Mouse (Mus musculus): Measurements from ENCODE around the gene Orai3. TPM values are rescaled to one million over a fixed set of nuclear protein-coding genes. Genes with fewer than 3 reads are reported as not detected.
"Not testable (repeated sequence)": the region's sequence is repeated elsewhere in the genome, so short reads cannot be mapped to it uniquely, and the experiment has no call there.

Gene Orai3
- polyA plus RNA-seq (2014; fragmentation: Nextera tagmentation; extraction: Ambion mirVana) = 4.6 and 6.8 TPM in 2 replicates

DNA sequence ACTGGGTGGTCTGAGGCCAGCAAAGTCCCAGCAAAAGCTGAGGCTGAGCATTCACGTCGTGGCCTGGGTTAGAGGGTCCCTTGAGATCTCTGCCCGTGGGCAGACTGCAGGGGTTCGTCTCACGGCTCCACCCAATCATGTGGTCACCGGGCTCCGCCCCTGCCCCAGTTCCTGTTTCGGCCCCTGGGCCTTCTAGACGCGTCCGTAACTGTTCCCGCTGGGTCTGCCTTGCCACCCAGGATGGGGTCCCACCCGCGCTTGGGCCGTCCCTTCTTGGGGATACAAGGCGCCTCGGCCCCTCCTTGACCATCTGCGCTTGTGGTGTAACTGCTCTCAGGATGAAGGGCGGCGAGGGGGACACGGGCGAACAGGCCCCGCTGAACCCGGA is at the start of gene Orai3:
Gene Orai3 (plus strand): TSS at position 165 of the 388 bp plus-strand sequence.
- peak; percentile 60; the same call in 1 of the 2 replicates for ATAC-seq (ENCODE audit: low read depth)
- Histone ChIP-seq H3K9ac (replicated peaks; ENCODE audit: low read depth, low read length) (peak within 1 kb of the TSS; percentile 53), H3K9me3 (ENCODE audit: control insufficient read depth, low read length) (no peaks in the 10 kb centered on the region), H3K27me3 (ENCODE audit: control insufficient read depth, insufficient read depth, low read length) (no peaks in the 10 kb centered on the region), H3K36me3 (ENCODE audit: control insufficient read depth, insufficient read depth, low read length) (peaks cover 30% of the 10 kb centered on the region), H3K4me1 (ENCODE audit: control insufficient read depth, insufficient read depth, low read length) (peaks cover 8% of the 10 kb centered on the region; the same call in 1 of the 2 replicates), H3K27ac (ENCODE audit: low read depth, low read length) (peak within 1 kb of the TSS; percentile 30), H3K4me2 (ENCODE audit: low read depth, low read length) (peak within 1 kb of the TSS; percentile 61), H3K4me3 (ENCODE audit: low read depth, low read length) (peak within 1 kb of the TSS; percentile 40)
- WGBS = under 1% methylated on average over 24 of the region's 24 CpGs

GRCm38 (mm10) chr7:127725490-127725889 is 44.1 kb upstream of the Orai3 start:
- no peaks in the 10 kb centered on the region for H3K36me3 ChIP-seq (ENCODE audit: control insufficient read depth, insufficient read depth, low read length)
- 31% methylated on average over 2 of the region's 2 CpGs for WGBS

DNA sequence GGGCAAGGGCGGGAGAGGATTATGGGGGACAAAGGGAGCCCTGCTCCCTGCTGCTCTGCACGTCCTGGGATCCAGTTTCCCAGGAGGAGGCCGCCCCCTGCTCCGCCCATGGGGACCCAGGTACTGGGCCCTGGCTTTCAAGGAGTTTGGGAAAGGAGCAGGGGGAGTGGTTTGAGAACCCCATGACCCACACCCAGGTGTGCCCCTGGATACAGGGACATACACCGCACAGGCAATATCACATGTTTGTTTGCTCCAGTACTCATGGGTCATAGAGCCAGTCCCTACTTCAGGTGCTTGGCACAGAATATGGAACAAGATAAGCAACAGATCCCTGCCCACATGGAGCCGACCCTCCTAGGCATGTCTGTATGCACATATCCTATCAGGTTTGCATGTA is 43.7 kb upstream of the Orai3 start:
- no peaks in the 10 kb centered on the region for H3K9me3 ChIP-seq (ENCODE audit: control insufficient read depth, low read length)
- no peaks in the 10 kb centered on the region for H3K36me3 ChIP-seq (ENCODE audit: control insufficient read depth, insufficient read depth, low read length)
- H3K4me2 ChIP-seq (ENCODE audit: low read depth, low read length) = no peak overlapping the region
- no peaks in the 10 kb centered on the region for H3K27me3 ChIP-seq (ENCODE audit: control insufficient read depth, insufficient read depth, low read length)
- WGBS = 60% methylated on average over 6 of the region's 6 CpGs
- no peaks in the 10 kb centered on the region for H3K4me1 ChIP-seq (ENCODE audit: control insufficient read depth, insufficient read depth, low read length)
- no peak overlapping the region for H3K27ac ChIP-seq (ENCODE audit: low read depth, low read length)
- H3K9ac ChIP-seq (replicated peaks; ENCODE audit: low read depth, low read length) = no peak overlapping the region
- no peak overlapping the region for H3K4me3 ChIP-seq (ENCODE audit: low read depth, low read length)
- ATAC-seq (ENCODE audit: low read depth) = no peak

More at GRCm38 (mm10) chr7:127725490-127725889, 44.1 kb upstream of the Orai3 start:
- Histone ChIP-seq H3K27ac (ENCODE audit: low read depth, low read length) (no peak overlapping the region), H3K4me2 (ENCODE audit: low read depth, low read length) (no peak overlapping the region), H3K9me3 (ENCODE audit: control insufficient read depth, low read length) (no peaks in the 10 kb centered on the region), H3K27me3 (ENCODE audit: control insufficient read depth, insufficient read depth, low read length) (no peaks in the 10 kb centered on the region), H3K9ac (replicated peaks; ENCODE audit: low read depth, low read length) (no peak overlapping the region), H3K4me3 (ENCODE audit: low read depth, low read length) (no peak overlapping the region), H3K4me1 (ENCODE audit: control insufficient read depth, insufficient read depth, low read length) (no peaks in the 10 kb centered on the region)
- ATAC-seq (ENCODE audit: low read depth) = no peak

DNA sequence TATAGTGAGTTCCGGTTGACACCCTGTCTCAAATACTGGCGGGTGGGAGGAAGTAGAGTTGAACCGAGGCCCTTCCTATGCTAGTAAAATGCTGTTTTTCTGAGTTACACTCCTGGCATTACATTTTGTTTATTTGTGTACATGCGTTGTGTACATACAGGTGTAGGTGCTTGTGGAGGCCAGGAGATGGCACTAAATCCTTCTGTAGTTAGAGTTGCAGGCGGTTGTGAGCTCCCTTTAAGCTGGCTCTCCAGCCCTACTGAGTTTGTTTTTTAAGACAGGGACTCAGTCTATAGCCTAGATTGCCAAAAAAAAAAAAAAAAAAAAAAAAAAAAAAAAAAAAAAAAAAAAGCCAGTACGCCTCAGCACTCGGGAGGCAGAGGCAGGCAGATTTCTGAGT is 41.7 kb upstream of the Orai3 start:
- no peak overlapping the region for H3K4me3 ChIP-seq (ENCODE audit: low read depth, low read length)
- ATAC-seq (ENCODE audit: low read depth) = no peak
- H3K9me3 ChIP-seq (ENCODE audit: control insufficient read depth, low read length) = no peaks in the 10 kb centered on the region
- 90% methylated on average over 7 of the region's 7 CpGs for WGBS
- no peaks in the 10 kb centered on the region for H3K4me1 ChIP-seq (ENCODE audit: control insufficient read depth, insufficient read depth, low read length)
- no peaks in the 10 kb centered on the region for H3K27me3 ChIP-seq (ENCODE audit: control insufficient read depth, insufficient read depth, low read length)
- no peak overlapping the region for H3K27ac ChIP-seq (ENCODE audit: low read depth, low read length)
- H3K9ac ChIP-seq (replicated peaks; ENCODE audit: low read depth, low read length) = no peak overlapping the region
- no peaks in the 10 kb centered on the region for H3K36me3 ChIP-seq (ENCODE audit: control insufficient read depth, insufficient read depth, low read length)
- H3K4me2 ChIP-seq (ENCODE audit: low read depth, low read length) = no peak overlapping the region

- no peaks in the 10 kb centered on the region for H3K36me3 ChIP-seq (ENCODE audit: control insufficient read depth, insufficient read depth, low read length)
- no peak overlapping the region for H3K27ac ChIP-seq (ENCODE audit: low read depth, low read length)
- no peaks in the 10 kb centered on the region for H3K4me1 ChIP-seq (ENCODE audit: control insufficient read depth, insufficient read depth, low read length)
- H3K4me2 ChIP-seq (ENCODE audit: low read depth, low read length) = no peak overlapping the region
- H3K4me3 ChIP-seq (ENCODE audit: low read depth, low read length) = no peak overlapping the region
- no peak overlapping the region for H3K9ac ChIP-seq (replicated peaks; ENCODE audit: low read depth, low read length)
- no peaks in the 10 kb centered on the region for H3K9me3 ChIP-seq (ENCODE audit: control insufficient read depth, low read length)
- no peaks in the 10 kb centered on the region for H3K27me3 ChIP-seq (ENCODE audit: control insufficient read depth, insufficient read depth, low read length)
- WGBS = 74% methylated on average over 4 of the region's 4 CpGs
- ATAC-seq (ENCODE audit: low read depth) = no peak
Observed at GRCm38 (mm10) chr7:127730170-127730569, 39.4 kb upstream of the Orai3 start.

DNA sequence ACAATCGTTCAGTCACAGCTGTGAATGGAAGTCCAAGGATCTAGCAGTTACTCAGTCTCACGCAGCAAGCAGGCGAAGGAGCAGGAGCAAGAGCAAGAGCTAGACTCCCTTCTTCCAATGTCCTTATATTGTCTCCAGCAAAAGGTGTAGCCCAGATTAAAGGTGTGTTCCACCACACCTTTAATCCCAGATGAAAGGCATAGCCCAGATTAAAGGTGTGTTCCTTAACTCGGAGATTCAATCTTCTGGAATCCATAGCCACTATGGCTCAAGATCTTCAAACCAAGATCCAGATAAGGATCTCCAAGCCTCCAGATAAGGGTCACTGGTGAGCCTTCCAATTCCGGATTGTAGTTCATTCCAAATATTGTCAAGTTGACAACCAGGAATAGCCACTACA is 37.5 kb upstream of the Orai3 start, which contains the start of gene Ctf2:
Gene Ctf2 (minus strand): TSS at position 101 of the 400 bp plus-strand sequence.
- not testable (repeated sequence) for H3K4me1 ChIP-seq (ENCODE audit: control insufficient read depth, insufficient read depth, low read length); H3K27me3 ChIP-seq (ENCODE audit: control insufficient read depth, insufficient read depth, low read length); H3K27ac ChIP-seq (ENCODE audit: low read depth, low read length); H3K4me2 ChIP-seq (ENCODE audit: low read depth, low read length); H3K4me3 ChIP-seq (ENCODE audit: low read depth, low read length); ATAC-seq (ENCODE audit: low read depth); H3K36me3 ChIP-seq (ENCODE audit: control insufficient read depth, insufficient read depth, low read length); H3K9me3 ChIP-seq (ENCODE audit: control insufficient read depth, low read length); H3K9ac ChIP-seq (replicated peaks; ENCODE audit: low read depth, low read length)
- no CpG with 5 or more reads among the region's 5 CpGs for WGBS

DNA sequence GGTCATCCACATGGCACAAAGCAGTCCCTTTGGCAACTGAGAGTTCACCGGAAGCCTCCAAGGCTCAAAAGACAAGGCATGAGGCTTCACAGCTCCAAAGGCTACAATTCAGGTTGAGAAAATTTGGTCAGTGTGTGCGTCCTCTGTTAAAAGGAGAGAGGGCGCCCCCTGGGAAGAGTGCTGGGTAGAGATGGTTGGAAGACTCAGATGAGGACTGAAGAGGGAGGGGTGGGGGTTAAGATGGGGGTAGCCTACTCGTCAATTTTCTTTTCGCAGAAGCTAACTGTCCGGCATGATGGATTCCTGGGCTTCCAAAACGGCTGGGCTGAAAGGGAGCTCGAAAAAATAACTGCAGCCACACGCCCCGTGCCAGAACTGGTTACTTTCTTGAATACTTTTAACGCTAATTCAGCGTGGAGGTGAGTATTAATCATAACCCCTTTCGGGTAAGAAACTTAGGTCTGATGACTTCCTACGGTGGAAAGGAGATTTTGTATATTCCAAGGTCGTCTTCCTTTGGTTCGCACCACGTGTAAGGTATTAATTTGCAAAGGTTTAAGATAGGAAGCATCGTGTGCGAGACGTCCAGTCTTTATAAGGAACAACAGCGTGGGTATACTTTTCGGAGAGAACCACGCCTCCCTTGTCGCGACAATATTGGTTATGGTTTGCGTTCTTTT is 25.1 kb upstream of the Orai3 start, which contains the start of gene Fbxl19:
Gene Fbxl19 (plus strand): TSS at position 178 of the 680 bp plus-strand sequence.
- H3K9me3 ChIP-seq (ENCODE audit: control insufficient read depth, low read length) = no peaks in the 10 kb centered on the region
- H3K27me3 ChIP-seq (ENCODE audit: control insufficient read depth, insufficient read depth, low read length) = no peaks in the 10 kb centered on the region
- 2% methylated on average over 26 of the region's 26 CpGs for WGBS
- H3K4me2 ChIP-seq (ENCODE audit: low read depth, low read length) = peak within 1 kb of the TSS; percentile 71
- H3K4me3 ChIP-seq (ENCODE audit: low read depth, low read length) = peak within 1 kb of the TSS; percentile 70
- H3K36me3 ChIP-seq (ENCODE audit: control insufficient read depth, insufficient read depth, low read length) = peaks cover 7% of the 10 kb centered on the region; the same call in 1 of the 2 replicates
- peaks cover 10% of the 10 kb centered on the region for H3K4me1 ChIP-seq (ENCODE audit: control insufficient read depth, insufficient read depth, low read length)
- no peak for ATAC-seq (ENCODE audit: low read depth)
- H3K9ac ChIP-seq (replicated peaks; ENCODE audit: low read depth, low read length) = peak within 1 kb of the TSS; percentile 86; the same call in 1 of the 2 replicates
- peak within 1 kb of the TSS; percentile 89 for H3K27ac ChIP-seq (ENCODE audit: low read depth, low read length)

- peak overlapping the region; percentile 89 for H3K27ac ChIP-seq (ENCODE audit: low read depth, low read length)
- under 1% methylated on average over 19 of the region's 19 CpGs for WGBS
Observed at GRCm38 (mm10) chr7:127745251-127745651, 24.4 kb upstream of the Orai3 start.

More at GRCm38 (mm10) chr7:127745251-127745651, 24.4 kb upstream of the Orai3 start:
- Histone ChIP-seq H3K4me2 (ENCODE audit: low read depth, low read length) (peak overlapping the region; percentile 71; the same call in 1 of the 2 replicates), H3K9me3 (ENCODE audit: control insufficient read depth, low read length) (no peaks in the 10 kb centered on the region), H3K4me1 (ENCODE audit: control insufficient read depth, insufficient read depth, low read length) (peaks cover 10% of the 10 kb centered on the region), H3K36me3 (ENCODE audit: control insufficient read depth, insufficient read depth, low read length) (peaks cover 14% of the 10 kb centered on the region), H3K9ac (replicated peaks; ENCODE audit: low read depth, low read length) (peak overlapping the region; percentile 86; the same call in 1 of the 2 replicates), H3K27me3 (ENCODE audit: control insufficient read depth, insufficient read depth, low read length) (no peaks in the 10 kb centered on the region), H3K4me3 (ENCODE audit: low read depth, low read length) (peak overlapping the region; percentile 70)
- ATAC-seq (ENCODE audit: low read depth) = peak; percentile 89
